Mouse (Mus musculus): ENCODE results near the gene Ece2. TPM values are rescaled to one million over a fixed set of nuclear protein-coding genes. Genes with fewer than 3 reads are reported as not detected.
"Not testable (repeated sequence)": the region's sequence is repeated elsewhere in the genome, so short reads cannot be mapped to it uniquely, and the experiment has no call there.

Gene Ece2
- total RNA-seq, 2 experiments from 2014 or later: 0.74 to 2.4 TPM

DNA sequence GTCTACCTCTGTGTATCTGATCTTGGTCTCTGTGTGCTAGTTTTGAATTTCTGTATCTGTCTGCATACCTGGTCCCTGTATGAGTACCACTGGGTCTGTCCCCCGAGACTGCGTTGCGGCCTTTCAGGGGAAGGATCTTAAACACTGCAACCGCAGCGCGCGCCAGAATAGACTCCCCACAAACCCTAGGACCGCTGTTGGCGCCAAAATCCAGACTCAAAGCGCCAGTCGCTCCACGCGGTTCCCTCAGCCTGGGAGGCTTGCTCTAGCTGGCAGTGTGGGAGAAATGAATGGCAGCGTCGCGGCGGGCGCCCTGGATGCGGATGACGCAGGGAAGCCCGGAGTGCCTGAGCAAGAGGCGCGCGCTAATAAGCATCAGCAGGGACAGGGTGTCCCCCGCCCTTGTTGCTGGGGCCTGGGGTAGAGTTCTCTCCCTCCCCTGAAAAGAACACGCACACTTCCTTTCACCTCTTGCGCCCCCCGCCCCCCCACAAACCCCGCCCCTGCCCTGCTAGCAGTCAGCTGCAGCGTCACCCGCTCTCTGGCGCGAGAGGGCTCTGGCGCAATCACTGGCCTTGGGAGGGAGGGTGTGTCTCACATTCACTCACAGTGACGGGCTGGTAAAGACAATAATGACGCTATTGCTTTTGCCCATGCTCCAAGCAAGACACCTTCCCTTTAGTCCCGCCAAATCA is 7.5 kb upstream of the Ece2 start:
- DNase-seq (ENCODE audit: low spot score in 2 of 2): peak in 1 of 2 experiments; percentile 31

DNA sequence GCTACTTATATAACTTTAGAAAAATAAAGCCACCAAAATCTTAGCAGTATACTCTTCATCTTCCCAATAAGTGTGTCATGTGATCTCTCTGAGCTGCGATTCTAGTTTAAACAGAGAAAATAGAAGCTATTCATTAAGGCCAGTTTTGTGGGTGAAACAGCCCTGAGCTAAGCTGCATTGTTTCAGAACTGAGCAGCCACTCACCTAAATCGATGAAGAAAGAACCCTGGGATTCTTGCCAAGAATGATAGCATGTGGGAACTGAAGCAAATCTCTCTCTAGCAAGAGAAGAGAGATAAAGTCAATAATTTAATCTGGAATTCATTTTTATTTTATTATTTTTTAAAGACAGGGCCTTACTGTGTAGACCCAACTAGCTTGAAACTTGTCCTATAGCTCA is 6.4 kb upstream of the Ece2 start:
- DNase-seq (ENCODE audit: low spot score in 2 of 2): no peak

DNA sequence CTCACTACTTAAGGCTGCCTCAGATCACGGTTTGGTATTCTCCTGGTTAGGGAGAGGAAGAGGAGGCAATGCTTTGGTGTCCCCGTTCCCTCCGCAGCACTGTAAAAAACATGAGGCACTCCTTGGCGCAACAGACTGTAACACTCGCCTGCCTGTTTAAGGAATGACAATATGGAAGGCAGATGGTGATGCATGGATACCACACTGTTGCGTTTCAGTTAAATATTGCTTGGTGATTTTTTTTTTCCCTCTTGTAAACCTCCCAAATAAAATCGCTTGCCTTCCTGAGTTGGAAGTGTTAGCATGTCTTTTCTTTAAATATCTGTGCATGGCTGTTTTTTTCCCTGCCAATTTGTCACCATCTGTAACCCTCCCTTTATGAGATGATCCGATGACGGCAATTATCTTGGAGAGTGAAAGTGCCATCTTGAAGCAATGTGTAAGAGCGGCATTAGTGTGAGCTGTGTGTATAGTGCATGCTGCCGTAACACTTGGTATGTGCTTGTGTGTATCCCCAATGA is 697 bp upstream of the Ece2 start:
- DNase-seq (ENCODE audit: low spot score in 2 of 2): no peak

DNA sequence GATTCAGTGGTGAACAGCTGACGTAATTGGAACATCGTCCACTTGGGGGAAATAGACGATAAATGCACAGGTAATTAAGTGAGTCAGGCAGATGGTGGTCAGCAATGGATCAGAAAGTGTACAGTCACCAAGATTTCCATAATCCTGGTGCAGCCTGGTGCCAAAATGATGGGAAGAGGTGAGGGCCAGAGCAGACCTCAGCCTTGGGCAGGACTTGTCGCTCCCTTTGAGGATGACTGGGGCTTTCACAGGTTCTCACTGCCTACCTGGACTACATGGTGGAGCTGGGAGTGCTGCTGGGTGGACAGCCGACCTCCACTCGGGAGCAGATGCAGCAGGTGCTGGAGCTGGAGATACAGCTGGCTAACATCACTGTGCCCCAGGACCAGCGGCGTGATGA is 7.8 kb downstream of the Ece2 start:
- no peak for DNase-seq (ENCODE audit: low spot score in 2 of 2)

DNA sequence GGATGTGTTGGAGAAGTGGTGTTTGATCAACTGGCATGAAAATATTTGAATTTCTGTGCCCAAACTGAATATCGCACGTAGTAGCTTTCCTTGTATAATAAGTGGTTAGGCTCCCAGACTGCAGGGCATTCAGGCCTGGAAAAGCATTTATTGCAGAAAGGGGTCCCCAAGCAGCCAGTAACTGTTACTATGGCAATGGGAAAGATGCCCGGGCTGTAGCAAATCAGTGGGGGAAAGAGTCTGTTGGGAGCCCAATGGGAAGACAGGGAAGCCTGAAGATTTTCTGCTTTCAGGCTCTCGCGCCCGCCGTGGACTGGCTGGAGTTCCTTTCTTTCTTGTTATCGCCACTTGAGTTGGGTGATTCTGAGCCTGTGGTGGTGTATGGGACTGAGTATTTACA is 8.7 kb downstream of the Ece2 start:
- DNase-seq (ENCODE audit: low spot score in 2 of 2): no peak

- DNase-seq (ENCODE audit: low spot score in 2 of 2): peak; percentile 41 to 76
Observed at GRCm38 (mm10) chr16:20642161-20642560, 12.5 kb downstream of the Ece2 start.

DNA sequence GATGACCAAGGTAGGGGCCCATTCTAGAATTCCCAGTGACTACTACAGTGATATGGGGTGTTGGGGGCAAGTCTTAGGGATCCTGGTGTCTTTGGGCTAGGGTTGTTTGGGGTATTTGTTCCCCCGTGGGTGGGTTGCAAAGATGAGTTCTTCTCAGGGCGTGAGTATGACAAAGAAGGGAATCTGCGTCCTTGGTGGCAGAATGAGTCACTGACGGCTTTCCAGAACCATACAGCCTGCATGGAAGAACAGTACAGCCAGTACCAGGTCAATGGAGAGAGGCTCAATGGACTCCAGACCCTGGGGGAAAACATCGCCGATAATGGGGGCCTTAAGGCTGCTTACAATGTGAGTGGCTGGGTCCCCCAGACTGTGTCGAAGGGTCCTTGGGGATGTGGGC is 14.3 kb downstream of the Ece2 start:
- DNase-seq (ENCODE audit: low spot score in 2 of 2): no peak

DNA sequence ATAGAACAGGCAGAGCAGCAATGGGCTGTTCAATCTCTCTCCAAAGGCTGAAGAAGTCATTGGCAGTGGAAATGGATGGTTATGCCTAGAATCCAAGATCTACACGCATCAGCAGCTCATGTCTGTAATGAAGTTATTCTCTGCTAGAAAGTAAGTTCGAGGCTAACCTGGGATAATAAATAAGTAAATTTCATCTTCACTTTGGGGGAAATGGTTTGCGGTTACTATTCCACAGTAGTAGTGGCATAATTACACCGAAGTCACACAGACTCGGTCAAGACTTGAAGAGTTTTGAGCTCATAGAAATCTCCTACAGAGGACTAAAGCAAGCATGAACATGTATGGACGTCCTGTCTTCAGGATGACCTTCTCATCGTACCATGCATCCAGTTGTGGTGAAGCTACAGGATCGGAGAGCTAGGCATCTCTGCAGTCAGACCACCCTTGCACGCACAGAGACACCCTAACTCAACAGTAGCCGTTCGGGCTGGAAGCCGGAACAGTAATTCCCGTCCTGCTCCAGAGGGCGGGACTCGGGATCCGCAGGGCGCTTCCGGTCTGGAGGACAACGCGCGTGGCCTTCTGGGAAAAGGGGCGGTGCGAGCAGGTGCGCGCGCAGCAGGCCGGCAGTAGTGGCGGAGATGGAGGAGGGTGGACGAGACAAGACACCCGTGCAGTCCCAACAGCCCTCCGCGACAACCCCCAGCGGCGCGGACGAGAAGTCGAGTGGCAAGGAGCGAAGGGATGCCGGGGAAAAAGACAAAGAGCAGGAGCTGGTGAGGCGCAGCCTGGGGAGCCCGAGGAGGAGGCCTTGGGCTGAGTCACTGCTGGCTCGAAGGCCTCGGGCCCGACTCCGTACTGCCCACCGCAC is 21.7 kb downstream of the Ece2 start, which contains the start of gene Psmd2:
Gene Psmd2 (plus strand): TSS at position 577 of the 871 bp plus-strand sequence.
- DNase-seq (ENCODE audit: low spot score in 2 of 2): peak; percentile 96 to 98

DNA sequence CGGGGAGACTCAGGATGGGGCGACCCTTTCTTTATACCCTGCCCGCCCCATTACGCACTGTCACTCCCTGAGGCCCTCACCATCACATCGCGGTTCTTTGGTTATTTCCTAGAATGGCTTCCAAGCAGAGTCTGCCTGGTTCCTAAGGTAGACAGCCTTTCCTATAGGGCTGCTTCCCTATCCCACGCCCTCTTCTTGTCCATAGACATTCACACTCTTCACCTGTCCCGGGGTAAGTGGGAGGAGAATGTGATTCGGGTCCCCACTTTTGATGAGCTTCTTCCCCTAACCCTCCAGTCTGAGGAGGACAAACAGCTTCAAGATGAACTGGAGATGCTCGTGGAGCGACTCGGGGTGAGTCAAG is 22.3 kb downstream of the Ece2 start:
- DNase-seq (ENCODE audit: low spot score in 2 of 2): no peak

- no peak for DNase-seq (ENCODE audit: low spot score in 2 of 2)
Observed at GRCm38 (mm10) chr16:20653315-20653714, 23.7 kb downstream of the Ece2 start.

- no peak for DNase-seq (ENCODE audit: low spot score in 2 of 2)
Observed at GRCm38 (mm10) chr16:20657661-20658060, 28.0 kb downstream of the Ece2 start.

GRCm38 (mm10) chr16:20668013-20668412 is 38.4 kb downstream of the Ece2 start, which contains the start of gene Eif4g1:
Gene Eif4g1 (plus strand): TSS chr16:20668313.
- DNase-seq (ENCODE audit: low spot score in 2 of 2): not testable (repeated sequence)

DNA sequence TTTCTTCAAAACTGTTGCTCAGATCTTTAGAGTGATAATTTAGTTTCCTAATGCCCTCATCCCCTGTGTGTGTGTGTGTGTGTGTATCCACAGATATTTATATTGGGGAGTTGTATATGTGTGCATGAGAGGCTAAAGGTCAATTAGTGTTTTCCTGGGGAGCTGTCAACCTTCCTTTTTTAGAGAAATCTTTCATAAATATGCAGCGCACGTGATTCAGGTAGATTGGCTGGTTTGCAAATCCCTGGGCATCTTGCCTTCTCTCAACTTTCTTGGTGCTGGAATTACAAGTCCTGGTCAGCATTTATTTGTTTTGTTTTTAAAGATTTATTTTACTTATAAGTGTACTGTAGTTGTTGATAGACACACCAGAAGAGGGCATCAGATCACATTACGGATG is 40.7 kb downstream of the Ece2 start:
- no peak for DNase-seq (ENCODE audit: low spot score in 2 of 2)

DNA sequence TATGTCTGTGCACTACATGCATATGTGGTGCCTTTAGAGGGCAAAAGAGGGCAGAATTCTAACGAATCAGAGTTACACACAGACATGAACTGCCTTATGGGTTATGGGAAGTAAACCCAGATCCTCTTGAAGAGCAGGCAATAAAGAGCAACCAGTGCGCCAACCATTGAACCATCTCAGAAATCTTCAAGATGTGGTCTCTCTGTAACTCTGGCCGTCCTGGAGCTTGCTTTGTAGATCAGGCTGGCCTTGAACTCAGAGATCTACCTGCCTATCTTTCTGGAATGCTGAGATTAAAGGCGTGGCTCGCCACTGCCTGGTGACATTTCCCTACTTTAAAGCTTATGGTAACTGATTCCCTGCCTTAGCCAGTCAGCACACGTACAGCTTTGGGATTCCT is 42.3 kb downstream of the Ece2 start:
- no peak for DNase-seq (ENCODE audit: low spot score in 2 of 2)

GRCm38 (mm10) chr16:20672500-20672902 is 42.9 kb downstream of the Ece2 start:
- DNase-seq (ENCODE audit: low spot score in 2 of 2): peak; percentile 95 to 97

DNA sequence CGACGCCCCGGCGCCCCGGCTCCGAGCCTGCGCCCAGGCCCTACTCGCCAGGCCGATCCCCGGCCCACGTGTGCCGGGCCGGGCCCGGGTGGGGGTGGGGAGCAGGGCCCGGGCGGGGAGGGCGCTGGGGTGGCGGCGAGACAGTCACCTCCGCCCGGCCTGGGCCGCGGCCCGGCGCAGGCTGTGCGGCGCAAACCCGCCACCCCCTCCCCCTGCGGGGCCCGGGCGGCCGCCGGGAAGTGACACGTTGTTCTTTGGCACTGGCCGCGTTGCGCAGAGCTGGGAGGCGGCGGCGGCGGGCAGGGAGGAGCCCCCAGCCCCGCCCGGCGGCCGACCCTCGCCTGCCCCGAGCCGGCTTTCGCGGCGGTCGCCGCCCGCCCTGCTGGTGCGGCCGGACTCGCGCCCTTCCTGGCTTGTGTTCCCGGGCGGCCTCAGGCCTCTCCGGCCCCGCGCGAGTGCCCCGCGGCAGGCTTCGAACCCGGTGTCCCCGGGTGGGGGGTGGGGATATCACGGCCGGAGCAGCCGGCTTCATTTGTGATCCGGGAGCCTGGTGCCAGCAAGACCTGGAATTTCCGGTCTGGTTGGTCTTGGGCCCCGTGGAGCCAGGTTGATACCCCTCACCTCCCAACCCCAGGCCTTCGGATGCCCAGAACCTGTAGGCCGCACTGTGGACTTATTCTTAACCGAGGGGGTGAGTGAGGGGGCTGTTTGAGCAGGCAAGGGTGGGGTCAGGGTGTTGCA is 43.5 kb downstream of the Ece2 start:
- DNase-seq (ENCODE audit: low spot score in 2 of 2): peak; percentile 65 to 70

DNA sequence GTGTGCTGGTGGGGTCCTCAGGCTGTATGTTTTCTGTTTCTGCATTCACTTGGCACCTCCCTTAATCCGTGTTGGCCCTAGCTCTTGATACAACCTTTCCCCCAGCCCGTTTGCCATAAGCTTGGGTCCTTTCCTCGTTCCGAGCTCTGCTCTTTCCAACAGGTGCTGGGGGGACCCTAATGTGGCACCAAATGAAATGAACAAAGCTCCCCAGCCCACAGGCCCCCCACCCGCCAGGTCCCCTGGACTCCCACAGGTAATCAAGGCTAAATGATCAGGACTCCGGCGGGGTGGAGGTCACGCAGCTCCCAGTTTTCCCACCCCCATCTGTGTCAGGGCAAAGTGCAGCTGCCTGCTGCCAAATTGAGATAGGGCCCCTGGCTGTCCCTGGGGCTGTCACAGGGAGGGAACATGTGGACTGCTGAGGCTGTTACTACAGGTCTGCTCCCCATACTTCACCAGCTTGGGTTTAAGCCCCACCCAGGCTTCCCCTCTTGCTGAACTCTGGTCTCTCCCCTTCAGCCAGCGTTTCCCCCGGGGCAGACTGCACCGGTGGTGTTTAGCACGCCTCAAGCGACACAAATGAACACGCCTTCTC is 44.2 kb downstream of the Ece2 start:
- no peak for DNase-seq (ENCODE audit: low spot score in 2 of 2)

- no peak for DNase-seq (ENCODE audit: low spot score in 2 of 2)
Observed at GRCm38 (mm10) chr16:20675213-20675612, 45.6 kb downstream of the Ece2 start.

GRCm38 (mm10) chr16:20676702-20677101 is 47.1 kb downstream of the Ece2 start:
- no peak for DNase-seq (ENCODE audit: low spot score in 2 of 2)

DNA sequence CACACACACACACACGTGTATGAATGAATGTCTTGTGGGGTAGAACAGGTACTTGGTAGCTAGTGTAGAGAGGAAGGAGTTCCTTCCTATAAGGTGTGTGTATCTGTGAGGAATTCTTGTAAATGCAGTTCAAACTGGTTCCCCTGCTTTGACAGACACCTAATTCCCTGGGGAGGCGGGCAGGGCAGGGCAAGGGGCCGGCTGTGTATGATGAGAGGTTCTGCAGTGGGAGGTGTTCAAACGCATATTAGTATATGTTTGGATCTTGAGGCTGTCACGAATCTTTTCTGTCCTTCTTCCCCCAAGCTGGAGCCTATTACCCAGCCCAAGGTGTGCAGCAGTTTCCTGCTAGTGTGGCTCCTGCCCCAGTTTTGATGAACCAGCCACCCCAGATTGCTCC is 47.8 kb downstream of the Ece2 start:
- no peak for DNase-seq (ENCODE audit: low spot score in 2 of 2)
